Mouse (Mus musculus) hindbrain, embryonic 13.5 days (tissue): ENCODE data around the gene Pfkfb2. TPM values are rescaled to one million over a fixed set of nuclear protein-coding genes. Genes with fewer than 3 reads are reported as not detected.

Experiments
- ATAC-seq: fragments of 200-750 bp; cut with Nextera tagmentation; 2 replicates; pipeline ENCODE4 v1.8.0; 2017; ENCODE audit warnings: moderate TSS enrichment; ENCODE audit not compliant: low FRiP score
- H3K27ac ChIP-seq: fragments of 300-500 bp; sonication (generic); 2 replicates; pipeline ENCODE4 v1.5.1; 2015; ENCODE audit warnings: inconsistent platforms, mild to moderate bottlenecking, moderate library complexity
- H3K27me3 ChIP-seq: fragments of 300-500 bp; sonication (generic); 2 replicates; pipeline ENCODE4 v1.6.1; 2015; ENCODE audit warnings: mild to moderate bottlenecking, inconsistent platforms
- H3K36me3 ChIP-seq: fragments of 300-500 bp; sonication (generic); 2 replicates; pipeline ENCODE4 v1.6.1; 2015; ENCODE audit warnings: mild to moderate bottlenecking, inconsistent platforms
- H3K4me1 ChIP-seq: fragments of 300-500 bp; sonication (generic); replicated peaks from 2 replicates; pipeline ENCODE4 v1.6.1; 2015; ENCODE audit warnings: inconsistent platforms
- H3K4me2 ChIP-seq: fragments of 300-500 bp; sonication (generic); 2 replicates; pipeline ENCODE4 v1.6.1; 2015; ENCODE audit warnings: inconsistent platforms, mild to moderate bottlenecking, moderate library complexity
- H3K4me3 ChIP-seq: fragments of 300-500 bp; sonication (generic); 2 replicates; pipeline ENCODE4 v1.5.1; 2015; ENCODE audit warnings: mild to moderate bottlenecking, inconsistent platforms
- H3K9ac ChIP-seq: fragments of 300-500 bp; sonication (generic); 2 replicates; pipeline ENCODE4 v1.6.1; 2015; ENCODE audit warnings: mild to moderate bottlenecking, inconsistent platforms
- H3K9me3 ChIP-seq: fragments of 300-500 bp; sonication (generic); 2 replicates; pipeline ENCODE4 v1.6.1; 2016; ENCODE audit warnings: inconsistent platforms
- WGBS: fragments of 180-500 bp; shearing (Covaris S2); methylation state at CpG from one replicate; pipeline ENCODE4 v1.1.7; 2015; 5-methylcytosine and 5-hydroxymethylcytosine counted together
- polyA plus RNA-seq: library from polyadenylated mRNA; unstranded; fragments of >200 nt; fragmentation: Nextera tagmentation; extraction: Ambion mirVana; gene quantifications from 2 replicates; pipeline ENCODE4 v1.2.1, GENCODE M21; 2015

The Pfkfb2 gene
- polyA plus RNA-seq, 1 experiment from 2014 or later: 19.5 TPM

GRCm38 (mm10) chr1:130745591-130745990 lies 16.5 kb upstream of the Pfkfb2 start:
- Histone ChIP-seq H3K27ac (no peak overlapping the region), H3K9me3 (no peaks in the 10 kb centered on the region), H3K27me3 (no peaks in the 10 kb centered on the region), H3K4me1 (no peaks in the 10 kb centered on the region), H3K4me3 (no peak overlapping the region), H3K9ac (no peak overlapping the region), H3K4me2 (no peak overlapping the region), H3K36me3 (no peaks in the 10 kb centered on the region)
- ATAC-seq: no peak
- 95% methylated on average over 3 of the region's 3 CpGs for WGBS

- Histone ChIP-seq H3K9ac (no peak overlapping the region), H3K27ac (no peak overlapping the region), H3K9me3 (no peaks in the 10 kb centered on the region), H3K4me2 (no peak overlapping the region), H3K4me3 (no peak overlapping the region), H3K27me3 (no peaks in the 10 kb centered on the region), H3K36me3 (no peaks in the 10 kb centered on the region), H3K4me1 (no peaks in the 10 kb centered on the region; the same call in 1 of the 2 replicates)
- WGBS: 94% methylated on average over 5 of the region's 5 CpGs
- no peak for ATAC-seq
Measured at GRCm38 (mm10) chr1:130744961-130745360, 15.9 kb upstream of the Pfkfb2 start.

- ATAC-seq: no peak
- H3K9me3 ChIP-seq: no peaks in the 10 kb centered on the region
- H3K27me3 ChIP-seq: no peaks in the 10 kb centered on the region
- 86% methylated on average over 2 of the region's 2 CpGs for WGBS
- H3K4me2 ChIP-seq: no peak overlapping the region
- H3K4me1 ChIP-seq: no peaks in the 10 kb centered on the region; the same call in 1 of the 2 replicates
- no peak overlapping the region for H3K4me3 ChIP-seq
- no peaks in the 10 kb centered on the region for H3K36me3 ChIP-seq
- no peak overlapping the region for H3K27ac ChIP-seq
- H3K9ac ChIP-seq: no peak overlapping the region
Measured at GRCm38 (mm10) chr1:130744217-130744616, 15.2 kb upstream of the Pfkfb2 start.

- Histone ChIP-seq H3K36me3 (no peaks in the 10 kb centered on the region), H3K9ac (no peak overlapping the region), H3K4me3 (no peak overlapping the region), H3K4me2 (no peak overlapping the region), H3K9me3 (no peaks in the 10 kb centered on the region), H3K27me3 (no peaks in the 10 kb centered on the region), H3K27ac (no peak overlapping the region), H3K4me1 (no peaks in the 10 kb centered on the region; the same call in 1 of the 2 replicates)
- 88% methylated on average over 1 of the region's 1 CpGs for WGBS
- ATAC-seq: no peak
Measured at GRCm38 (mm10) chr1:130743775-130744174, 14.7 kb upstream of the Pfkfb2 start.

GRCm38 (mm10) chr1:130742201-130742600 lies 13.1 kb upstream of the Pfkfb2 start:
- no peaks in the 10 kb centered on the region for H3K9me3 ChIP-seq
- no peak overlapping the region for H3K4me3 ChIP-seq
- H3K36me3 ChIP-seq: no peaks in the 10 kb centered on the region
- no peak for ATAC-seq
- H3K4me1 ChIP-seq: no peaks in the 10 kb centered on the region; the same call in 1 of the 2 replicates
- no peak overlapping the region for H3K9ac ChIP-seq
- H3K4me2 ChIP-seq: no peak overlapping the region
- WGBS: 91% methylated on average over 7 of the region's 7 CpGs
- H3K27me3 ChIP-seq: no peaks in the 10 kb centered on the region
- no peak overlapping the region for H3K27ac ChIP-seq

GRCm38 (mm10) chr1:130740781-130741720 lies 12.0 kb upstream of the Pfkfb2 start:
- no peak for ATAC-seq
- Histone ChIP-seq H3K36me3 (no peaks in the 10 kb centered on the region), H3K9me3 (no peaks in the 10 kb centered on the region), H3K4me3 (no peak overlapping the region), H3K27ac (no peak overlapping the region), H3K4me2 (no peak overlapping the region), H3K9ac (no peak overlapping the region), H3K27me3 (no peaks in the 10 kb centered on the region), H3K4me1 (no peaks in the 10 kb centered on the region; the same call in 1 of the 2 replicates)
- WGBS: 64% methylated on average over 15 of the region's 15 CpGs

GRCm38 (mm10) chr1:130740227-130740648 lies 11.2 kb upstream of the Pfkfb2 start:
- Histone ChIP-seq H3K27me3 (no peaks in the 10 kb centered on the region), H3K9ac (no peak overlapping the region), H3K4me3 (no peak overlapping the region), H3K4me2 (no peak overlapping the region), H3K9me3 (no peaks in the 10 kb centered on the region), H3K27ac (no peak overlapping the region), H3K4me1 (no peaks in the 10 kb centered on the region; the same call in 1 of the 2 replicates), H3K36me3 (no peaks in the 10 kb centered on the region)
- 76% methylated on average over 4 of the region's 4 CpGs for WGBS
- ATAC-seq: no peak

- no peaks in the 10 kb centered on the region for H3K9me3 ChIP-seq
- no peaks in the 10 kb centered on the region for H3K36me3 ChIP-seq
- no peak overlapping the region for H3K4me3 ChIP-seq
- H3K27ac ChIP-seq: no peak overlapping the region
- ATAC-seq: no peak
- no peak overlapping the region for H3K9ac ChIP-seq
- WGBS: 81% methylated on average over 3 of the region's 3 CpGs
- H3K4me1 ChIP-seq: no peaks in the 10 kb centered on the region; the same call in 1 of the 2 replicates
- no peaks in the 10 kb centered on the region for H3K27me3 ChIP-seq
- no peak overlapping the region for H3K4me2 ChIP-seq
Measured at GRCm38 (mm10) chr1:130739636-130740035, 10.6 kb upstream of the Pfkfb2 start.

- Histone ChIP-seq H3K36me3 (no peaks in the 10 kb centered on the region), H3K27ac (no peak overlapping the region), H3K27me3 (no peaks in the 10 kb centered on the region), H3K9ac (no peak overlapping the region), H3K9me3 (no peaks in the 10 kb centered on the region), H3K4me2 (no peak overlapping the region), H3K4me3 (no peak overlapping the region), H3K4me1 (no peaks in the 10 kb centered on the region; the same call in 1 of the 2 replicates)
- WGBS: 83% methylated on average over 3 of the region's 3 CpGs
- ATAC-seq: no peak
Measured at GRCm38 (mm10) chr1:130738551-130739106, 9.6 kb upstream of the Pfkfb2 start.

GRCm38 (mm10) chr1:130737916-130738315 lies 8.9 kb upstream of the Pfkfb2 start:
- Histone ChIP-seq H3K4me1 (no peaks in the 10 kb centered on the region; the same call in 1 of the 2 replicates), H3K4me3 (no peak overlapping the region), H3K4me2 (no peak overlapping the region), H3K27me3 (no peaks in the 10 kb centered on the region), H3K27ac (no peak overlapping the region), H3K9ac (no peak overlapping the region), H3K36me3 (no peaks in the 10 kb centered on the region), H3K9me3 (no peaks in the 10 kb centered on the region)
- 91% methylated on average over 7 of the region's 7 CpGs for WGBS
- ATAC-seq: no peak

GRCm38 (mm10) chr1:130737411-130737881 lies 8.4 kb upstream of the Pfkfb2 start:
- Histone ChIP-seq H3K4me1 (no peaks in the 10 kb centered on the region; the same call in 1 of the 2 replicates), H3K9me3 (no peaks in the 10 kb centered on the region), H3K9ac (no peak overlapping the region), H3K4me2 (no peak overlapping the region), H3K4me3 (no peak overlapping the region), H3K36me3 (no peaks in the 10 kb centered on the region), H3K27me3 (no peaks in the 10 kb centered on the region), H3K27ac (no peak overlapping the region)
- no peak for ATAC-seq
- WGBS: 33% methylated on average over 11 of the region's 11 CpGs

- no peak overlapping the region for H3K4me3 ChIP-seq
- no peaks in the 10 kb centered on the region for H3K9me3 ChIP-seq
- 81% methylated on average over 8 of the region's 8 CpGs for WGBS
- H3K27me3 ChIP-seq: no peaks in the 10 kb centered on the region
- no peak for ATAC-seq
- peaks cover 5% of the 10 kb centered on the region; the same call in 1 of the 2 replicates for H3K4me1 ChIP-seq
- H3K9ac ChIP-seq: no peak overlapping the region
- no peak overlapping the region for H3K27ac ChIP-seq
- no peaks in the 10 kb centered on the region for H3K36me3 ChIP-seq
- H3K4me2 ChIP-seq: no peak overlapping the region
Measured at GRCm38 (mm10) chr1:130734852-130735251, 5.8 kb upstream of the Pfkfb2 start.
